Mouse (Mus musculus) adrenal gland, postnatal 14 days (tissue): ENCODE data around the gene Mmp25. TPM values are rescaled to one million over a fixed set of nuclear protein-coding genes. Genes with fewer than 3 reads are reported as not detected.

Experiments used
- DNase-seq: peaks from one replicate; pipeline ENCODE4 v3.0.0; 2021; ENCODE audit warnings: mixed read lengths
- total RNA-seq: library from RNA; stranded (reverse); gene quantifications from 2 replicates; pipeline ENCODE4 v1.2.3, GENCODE M21; 2021

Mmp25 gene
- total RNA-seq, 1 experiment from 2014 or later, result 0.37 TPM

DNA sequence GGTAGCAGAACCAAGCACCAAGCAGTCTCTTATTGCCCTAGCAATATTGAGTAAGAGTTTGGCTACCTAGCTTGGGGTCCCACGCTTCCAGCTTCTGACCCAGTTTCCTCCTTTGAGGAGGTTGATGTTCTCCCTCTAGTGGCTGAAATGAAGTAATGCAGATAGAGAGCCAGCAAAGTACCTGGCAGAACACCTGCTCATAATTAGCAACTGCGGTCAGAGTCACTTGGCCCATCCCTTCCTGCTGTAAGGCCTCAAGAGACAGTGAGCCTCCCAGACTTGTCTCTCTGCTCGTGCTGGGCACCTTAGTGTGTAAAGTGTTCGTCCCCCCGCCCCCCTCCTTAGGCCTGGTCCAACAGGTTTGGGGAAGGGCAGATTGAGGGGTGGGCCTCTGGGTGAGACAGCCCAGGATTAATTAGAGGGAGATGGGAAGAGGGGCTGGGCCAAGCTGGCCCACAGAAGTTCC, 19.5 kb upstream of the Mmp25 start:
- no peak for DNase-seq

DNA sequence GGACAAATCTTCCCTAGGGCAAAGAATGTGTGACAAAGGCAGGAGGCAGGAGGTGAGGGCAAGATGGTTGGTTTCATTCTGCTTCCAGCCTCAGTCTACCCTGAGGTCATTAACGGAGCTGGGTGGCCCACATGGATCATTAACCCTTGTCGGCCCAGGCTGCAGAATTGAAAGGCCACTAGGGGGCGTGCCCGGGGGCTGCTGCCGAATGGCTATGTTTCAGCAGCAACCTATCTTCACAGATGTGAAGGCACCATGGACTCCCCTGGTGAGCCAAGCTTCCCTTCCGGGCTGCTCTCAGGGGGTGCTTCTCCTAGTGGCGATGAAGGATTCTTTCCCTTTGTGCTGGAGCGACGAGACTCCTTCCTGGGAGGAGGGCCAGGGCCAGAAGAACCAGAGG, 16.4 kb upstream of the Mmp25 start:
- peak; percentile 57 for DNase-seq

GRCm38 (mm10) chr17:23660876-23661200, 15.8 kb upstream of the Mmp25 start:
- DNase-seq, result no peak

GRCm38 (mm10) chr17:23660117-23660875, 15.2 kb upstream of the Mmp25 start, which contains the start of gene Bicdl2:
Bicdl2 (plus strand) TSS chr17:23660506.
- peak; percentile 73 for DNase-seq

GRCm38 (mm10) chr17:23658450-23658849, 13.4 kb upstream of the Mmp25 start:
- DNase-seq, result no peak

DNA sequence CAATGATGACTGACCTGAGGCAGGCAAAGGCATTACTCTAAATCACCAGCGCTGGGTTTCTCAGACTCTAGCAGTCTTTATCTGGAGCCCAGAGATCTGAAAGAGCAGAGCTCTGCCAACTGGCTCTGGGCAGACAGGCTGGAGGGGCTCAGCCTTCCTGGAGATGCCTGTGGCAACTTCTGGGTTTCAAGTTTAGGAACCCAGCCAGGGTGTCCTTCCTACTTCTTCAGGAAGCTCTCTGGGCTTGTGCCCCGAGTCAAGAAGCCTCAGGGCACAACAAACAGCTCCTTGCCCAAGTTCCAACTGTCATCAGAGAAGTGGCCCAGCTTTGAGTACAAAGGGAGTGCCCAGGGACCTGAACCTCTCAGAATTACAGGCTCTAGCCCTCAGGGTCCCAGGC, 9.3 kb upstream of the Mmp25 start:
- no peak for DNase-seq

DNA sequence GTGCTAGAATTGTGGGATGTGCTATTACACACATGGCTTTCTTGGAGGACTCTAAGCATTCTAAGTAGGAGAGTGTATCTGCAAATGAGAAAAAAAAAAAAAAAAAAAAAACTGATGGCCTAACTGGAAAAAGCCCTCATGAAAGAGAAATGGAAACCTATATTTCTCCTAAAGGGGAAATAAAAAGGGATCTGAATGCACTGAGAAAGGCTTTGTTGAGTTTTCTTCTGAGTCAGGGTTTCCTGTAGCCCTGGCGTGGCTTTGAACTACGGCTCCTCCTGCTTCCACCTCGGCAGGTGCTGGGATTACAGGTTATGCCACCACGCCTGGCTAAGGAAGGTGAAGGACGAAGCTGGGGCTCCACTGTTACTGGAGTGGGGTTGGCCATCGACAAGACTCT, 8.9 kb upstream of the Mmp25 start:
- DNase-seq, result no peak

GRCm38 (mm10) chr17:23653324-23653723, 8.2 kb upstream of the Mmp25 start:
- DNase-seq, result no peak

GRCm38 (mm10) chr17:23651363-23651762, 6.3 kb upstream of the Mmp25 start:
- DNase-seq, result no peak

DNA sequence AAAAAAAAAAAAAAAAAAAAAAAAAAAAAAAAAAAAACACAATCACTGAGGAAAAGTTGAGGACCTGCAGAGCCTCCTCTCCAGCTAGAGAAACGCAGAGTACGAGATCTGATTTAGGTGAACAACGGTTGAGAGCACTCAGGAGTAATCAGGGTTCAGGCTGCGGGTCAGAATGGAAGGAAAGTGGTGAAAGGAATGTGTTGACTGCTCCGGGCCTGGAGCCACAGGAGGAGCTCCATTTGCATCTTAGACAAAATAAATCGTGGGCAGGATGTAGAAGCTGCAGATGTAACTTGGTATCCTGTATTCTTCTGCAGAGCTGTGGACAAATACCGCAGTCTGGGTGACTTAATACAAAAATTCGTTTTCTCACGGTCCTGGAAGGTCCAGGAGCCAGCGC, 817 bp upstream of the Mmp25 start:
- no peak for DNase-seq

DNA sequence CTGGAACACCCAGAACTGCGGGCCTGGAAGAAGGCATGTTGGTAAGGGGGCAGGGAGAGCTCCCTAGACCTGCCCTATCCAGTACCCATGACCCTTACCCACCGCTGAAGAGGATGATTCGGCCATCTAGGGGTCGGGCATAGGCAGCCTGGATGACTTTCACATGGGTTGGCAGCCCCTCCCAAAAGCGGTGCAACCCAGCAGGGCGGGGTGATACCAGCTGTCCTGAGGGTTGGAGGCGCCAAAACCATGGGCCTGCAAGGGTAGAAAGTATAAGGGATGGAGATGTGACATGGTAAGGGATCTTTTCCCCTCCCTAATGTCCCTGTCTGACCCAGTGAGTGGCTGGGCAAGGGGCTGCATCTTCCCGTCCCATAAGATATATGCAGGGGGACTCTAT, 13.8 kb downstream of the Mmp25 start:
- no peak for DNase-seq

DNA sequence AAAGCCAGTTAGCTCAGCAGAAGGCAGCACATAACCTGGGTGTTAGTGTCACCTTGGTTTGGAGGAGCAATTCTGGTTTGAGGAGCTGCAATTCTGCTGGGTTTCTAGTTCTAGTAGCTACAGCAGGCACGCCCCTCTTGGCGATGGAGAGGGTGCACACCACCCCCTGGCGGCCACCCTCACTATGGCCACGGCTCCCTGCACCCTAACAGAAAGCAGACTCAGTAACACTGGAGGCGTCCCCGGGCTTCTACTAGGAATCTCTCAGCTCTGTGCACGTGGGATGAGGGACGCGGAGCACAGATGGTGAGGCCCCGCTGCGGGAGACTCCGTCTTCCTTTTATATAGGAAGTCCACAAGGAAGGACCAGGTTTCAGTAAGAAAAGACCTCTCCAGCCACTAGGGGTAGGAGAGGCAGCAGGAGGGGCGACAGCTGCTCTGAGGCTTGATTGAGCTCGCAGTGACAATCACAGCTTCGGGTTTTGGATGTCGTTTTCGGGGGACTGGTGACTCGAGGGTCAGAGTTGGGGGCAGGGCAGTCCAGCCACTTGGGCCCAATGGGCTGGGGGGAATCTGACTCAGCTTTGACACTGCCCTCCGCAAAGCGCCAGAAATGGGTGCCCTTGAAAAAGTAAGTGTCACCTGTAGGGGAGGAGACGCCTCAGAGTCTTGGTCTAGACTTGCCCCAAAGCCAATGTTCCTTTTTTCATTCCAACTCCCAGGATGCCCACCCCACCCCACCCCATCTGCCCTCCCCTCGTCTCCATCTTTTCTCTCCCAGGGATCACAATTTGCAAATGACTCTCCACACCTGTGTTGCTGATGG, 14.7 kb downstream of the Mmp25 start:
- peak; percentile 92 for DNase-seq

DNA sequence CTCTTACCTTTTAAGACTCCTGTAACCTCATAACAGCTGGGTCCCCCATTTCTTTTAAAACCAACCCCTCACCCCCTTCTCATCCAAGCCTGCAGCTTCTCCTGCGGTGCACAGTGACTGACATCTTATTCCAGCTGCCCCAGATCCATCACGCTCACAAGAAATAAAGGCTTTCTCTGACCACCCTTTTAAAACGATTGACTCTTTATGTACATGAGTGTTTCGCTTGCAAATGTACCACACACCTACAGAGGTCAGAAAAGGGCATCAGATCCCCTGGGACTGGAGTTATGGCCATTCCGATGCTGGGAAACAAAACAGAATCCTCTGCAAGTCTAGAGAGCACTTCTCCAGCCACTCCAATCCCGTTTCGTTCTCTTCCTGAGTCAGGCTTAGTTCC, 17.3 kb downstream of the Mmp25 start:
- DNase-seq, result no peak

DNA sequence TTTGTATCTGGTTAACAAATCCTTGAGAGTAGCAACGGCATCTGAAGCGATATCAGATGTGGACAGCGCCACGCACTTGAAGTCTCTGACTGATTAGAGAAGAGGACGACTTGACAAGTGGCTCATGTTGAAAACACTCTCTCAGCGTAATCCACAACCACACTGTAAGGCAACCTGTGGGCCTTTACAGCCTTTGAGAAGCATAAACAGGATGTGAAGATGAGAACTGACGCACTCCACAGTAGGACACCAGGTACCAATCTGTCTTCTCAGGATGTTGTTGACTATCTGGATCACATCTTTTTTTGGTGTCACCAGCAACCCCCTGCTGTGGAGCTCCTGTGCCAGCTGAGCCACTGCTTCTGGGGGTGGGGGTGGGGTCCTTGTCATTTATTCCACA, 24.7 kb downstream of the Mmp25 start:
- DNase-seq, result no peak

GRCm38 (mm10) chr17:23617087-23617486, 28.0 kb downstream of the Mmp25 start:
- no peak for DNase-seq

DNA sequence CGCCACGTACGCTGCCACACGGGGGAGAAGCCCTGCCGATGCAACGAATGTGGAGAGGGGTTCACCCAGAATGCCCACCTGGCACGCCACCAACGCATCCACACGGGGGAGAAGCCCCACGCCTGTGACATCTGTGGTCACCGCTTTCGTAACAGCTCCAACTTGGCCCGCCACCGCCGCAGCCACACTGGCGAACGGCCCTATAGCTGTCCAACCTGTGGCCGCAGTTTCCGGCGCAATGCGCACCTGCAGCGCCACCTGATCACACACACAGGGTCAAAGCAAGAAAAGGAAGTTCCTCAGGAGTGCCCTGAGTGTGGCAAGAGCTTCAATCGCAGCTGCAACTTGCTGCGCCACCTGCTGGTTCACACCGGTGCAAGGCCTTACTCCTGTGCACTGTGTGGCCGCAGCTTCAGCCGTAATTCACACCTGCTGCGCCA, 34.7 kb downstream of the Mmp25 start:
- peak; percentile 69 for DNase-seq

DNA sequence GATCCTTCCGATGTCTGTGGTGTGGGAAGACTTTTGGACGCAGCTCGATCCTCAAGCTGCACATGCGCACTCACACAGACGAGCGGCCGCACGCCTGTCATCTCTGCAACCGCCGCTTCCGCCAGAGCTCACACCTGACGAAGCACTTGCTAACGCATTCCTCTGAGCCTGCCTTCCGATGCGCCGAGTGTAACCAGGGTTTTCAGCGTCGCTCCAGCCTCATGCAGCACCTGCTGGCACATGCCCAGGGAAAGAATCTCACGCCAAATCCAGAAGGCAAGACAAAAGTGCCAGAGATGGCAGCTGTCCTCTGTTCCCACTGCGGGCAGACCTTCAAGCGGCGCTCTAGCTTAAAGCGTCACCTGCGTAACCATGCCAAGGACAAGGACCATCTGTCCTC, 35.5 kb downstream of the Mmp25 start:
- no peak for DNase-seq

GRCm38 (mm10) chr17:23605220-23605619, 39.9 kb downstream of the Mmp25 start:
- DNase-seq, result no peak

- no peak for DNase-seq
Observed at GRCm38 (mm10) chr17:23604394-23604793, 40.7 kb downstream of the Mmp25 start.

- peak; percentile 39 for DNase-seq
Observed at GRCm38 (mm10) chr17:23603542-23603941, 41.5 kb downstream of the Mmp25 start.

DNA sequence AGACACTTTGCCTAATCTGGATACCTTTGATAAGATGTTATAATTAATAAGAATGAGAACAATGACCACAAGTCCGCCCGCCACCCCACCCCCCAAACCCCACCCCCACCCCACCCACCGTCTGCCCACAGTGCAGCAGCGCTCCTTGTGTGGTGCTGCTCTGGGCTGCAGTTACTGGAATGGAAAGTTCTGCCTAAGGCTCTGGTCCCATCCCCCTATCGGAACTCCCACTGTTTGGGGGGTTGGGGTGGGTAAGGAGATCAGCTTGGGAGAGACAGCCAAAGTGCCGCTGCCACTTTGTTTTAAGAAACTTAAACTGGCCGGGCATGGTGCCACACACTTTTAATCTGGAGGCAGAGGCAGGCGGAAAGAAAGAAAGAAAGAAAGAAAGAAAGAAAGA, 42.0 kb downstream of the Mmp25 start:
- DNase-seq, result no peak

GRCm38 (mm10) chr17:23601836-23602585, 43.1 kb downstream of the Mmp25 start:
- DNase-seq, result no peak
